Mouse (Mus musculus) cerebellum, postnatal 36 days (tissue): ENCODE results near the gene Prdm16.

Experiments
- DNase-seq, 2 experiments: peaks; one replicate each; pipeline ENCODE4 v3.0.0; 2021 to 2022; ENCODE audit warnings: mixed read lengths in 2 of 2

Gene Prdm16

GRCm38 (mm10) chr4:154472569-154472968 lies 164.1 kb downstream of the Prdm16 start:
- no peak for DNase-seq

- DNase-seq, result no peak
Observed at GRCm38 (mm10) chr4:154471447-154472101, 165.1 kb downstream of the Prdm16 start.

- no peak for DNase-seq
Observed at GRCm38 (mm10) chr4:154466305-154466704, 170.4 kb downstream of the Prdm16 start.

GRCm38 (mm10) chr4:154465123-154465522 lies 171.6 kb downstream of the Prdm16 start:
- no peak for DNase-seq

- DNase-seq, result no peak
Observed at GRCm38 (mm10) chr4:154460021-154460420, 176.7 kb downstream of the Prdm16 start.

- DNase-seq, result peak; percentile 23 to 29
Observed at GRCm38 (mm10) chr4:154457756-154458155, 178.9 kb downstream of the Prdm16 start.

- no peak for DNase-seq
Observed at GRCm38 (mm10) chr4:154456265-154456822, 180.3 kb downstream of the Prdm16 start.

GRCm38 (mm10) chr4:154450441-154450840 lies 186.2 kb downstream of the Prdm16 start:
- DNase-seq, result no peak

- DNase-seq, result no peak
Observed at GRCm38 (mm10) chr4:154450036-154450435, 186.6 kb downstream of the Prdm16 start.

- peak; percentile 8 to 11 for DNase-seq
Observed at GRCm38 (mm10) chr4:154449343-154449742, 187.3 kb downstream of the Prdm16 start.

GRCm38 (mm10) chr4:154445721-154446120 lies 191.0 kb downstream of the Prdm16 start:
- no peak for DNase-seq

GRCm38 (mm10) chr4:154442645-154443304 lies 193.9 kb downstream of the Prdm16 start:
- no peak for DNase-seq

- no peak for DNase-seq
Observed at GRCm38 (mm10) chr4:154439455-154440052, 197.1 kb downstream of the Prdm16 start.

- no peak for DNase-seq
Observed at GRCm38 (mm10) chr4:154438610-154439009, 198.1 kb downstream of the Prdm16 start.

GRCm38 (mm10) chr4:154429770-154430169 lies 206.9 kb downstream of the Prdm16 start:
- DNase-seq, result no peak

GRCm38 (mm10) chr4:154426901-154427300 lies 209.8 kb downstream of the Prdm16 start:
- no peak for DNase-seq

GRCm38 (mm10) chr4:154425284-154425683 lies 211.4 kb downstream of the Prdm16 start:
- DNase-seq, result no peak

- no peak for DNase-seq
Observed at GRCm38 (mm10) chr4:154424681-154425080, 212.0 kb downstream of the Prdm16 start.

GRCm38 (mm10) chr4:154422431-154422913 lies 214.2 kb downstream of the Prdm16 start:
- no peak for DNase-seq

- DNase-seq, result no peak
Observed at GRCm38 (mm10) chr4:154420749-154421148, 215.9 kb downstream of the Prdm16 start.

GRCm38 (mm10) chr4:154419766-154420165 lies 216.9 kb downstream of the Prdm16 start:
- DNase-seq, result no peak

- no peak for DNase-seq
Observed at GRCm38 (mm10) chr4:154418993-154419392, 217.7 kb downstream of the Prdm16 start.

- DNase-seq, result no peak
Observed at GRCm38 (mm10) chr4:154418327-154418744, 218.3 kb downstream of the Prdm16 start.

- no peak for DNase-seq
Observed at GRCm38 (mm10) chr4:154416728-154417127, 219.9 kb downstream of the Prdm16 start.
